Mouse (Mus musculus) heart, embryonic 16.5 days (tissue): ENCODE measurements around the gene Rtkn. TPM values are rescaled to one million over a fixed set of nuclear protein-coding genes. Genes with fewer than 3 reads are reported as not detected.

Source experiments
- ATAC-seq: fragments of 200-750 bp; cut with Nextera tagmentation; replicated peaks from 2 replicates; pipeline ENCODE4 v1.8.0; 2017; ENCODE audit warnings: moderate number of reproducible peaks; ENCODE audit not compliant: insufficient read depth, low FRiP score; ENCODE audit errors: extremely low read depth
- H3K27ac ChIP-seq: fragments of 300-500 bp; sonication (generic); 2 replicates; pipeline ENCODE4 v1.5.1; 2014; ENCODE audit warnings: mild to moderate bottlenecking, low read length, control low read depth, moderate library complexity
- H3K27me3 ChIP-seq: fragments of 300-500 bp; sonication (generic); 2 replicates; pipeline ENCODE4 v1.6.1; 2014; ENCODE audit warnings: low read length, mixed read lengths; ENCODE audit not compliant: control insufficient read depth, insufficient read depth
- H3K36me3 ChIP-seq: fragments of 300-500 bp; sonication (generic); 2 replicates; pipeline ENCODE4 v1.6.1; 2014; ENCODE audit not compliant: control insufficient read depth, insufficient read depth
- H3K4me1 ChIP-seq: fragments of 300-500 bp; sonication (generic); 2 replicates; pipeline ENCODE4 v1.6.1; 2014; ENCODE audit warnings: low read length, mixed read lengths; ENCODE audit not compliant: control insufficient read depth, insufficient read depth
- H3K4me2 ChIP-seq: fragments of 300-500 bp; sonication (generic); 2 replicates; pipeline ENCODE4 v1.6.1; 2014; ENCODE audit warnings: low read depth, mild to moderate bottlenecking, control low read depth, low read length
- H3K4me3 ChIP-seq: fragments of 300-500 bp; sonication (generic); 2 replicates; pipeline ENCODE4 v1.5.1; 2014; ENCODE audit warnings: mild to moderate bottlenecking, control low read depth, low read length
- H3K9ac ChIP-seq: fragments of 300-500 bp; sonication (generic); 2 replicates; pipeline ENCODE4 v1.6.1; 2014; ENCODE audit warnings: low read length, control low read depth
- H3K9me3 ChIP-seq: fragments of 300-500 bp; sonication (generic); replicated peaks from 2 replicates; pipeline ENCODE4 v1.6.1; 2016; ENCODE audit warnings: low read length; ENCODE audit not compliant: control insufficient read depth
- WGBS: fragments of 180-500 bp; shearing (Covaris S2); extraction: QIAGEN DNeasy Blood & Tissue Kit; methylation state at CpG from one replicate; pipeline ENCODE4 v1.1.7; 2014; 5-methylcytosine and 5-hydroxymethylcytosine counted together
- polyA plus RNA-seq: library from polyadenylated mRNA; unstranded; fragments of >200 nt; fragmentation: Nextera tagmentation; extraction: Ambion mirVana; gene quantifications from 2 replicates; pipeline ENCODE4 v1.2.1, GENCODE M21; 2015

The Rtkn gene
- 21.1 and 26.0 TPM in 2 replicates for polyA plus RNA-seq

- Histone ChIP-seq H3K9ac (peak within 1 kb of the TSS; percentile 94), H3K4me3 (peak within 1 kb of the TSS; percentile 68)
- WGBS: 64% methylated on average over 7 of the region's 7 CpGs
These were observed at the start of gene Rtkn for GRCm38 (mm10) chr6:83134951-83135513. Gene Rtkn, plus strand, starts transcription at chr6:83135463.

GRCm38 (mm10) chr6:83086121-83087035 is 48.9 kb upstream of the Rtkn start, which contains the start of gene Lbx2:
Gene Lbx2, plus strand, starts transcription at chr6:83086367.
- Histone ChIP-seq H3K4me3 (peak within 1 kb of the TSS; percentile 45), H3K27ac (no peak within 1 kb of the TSS), H3K9ac (no peak within 1 kb of the TSS), H3K9me3 (no peaks in the 10 kb centered on the region), H3K27me3 (peaks cover 63% of the 10 kb centered on the region), H3K36me3 (peaks cover 4% of the 10 kb centered on the region; the same call in 1 of the 2 replicates), H3K4me2 (peak within 1 kb of the TSS; percentile 62), H3K4me1 (peaks cover 6% of the 10 kb centered on the region)
- 4% methylated on average over 42 of the region's 42 CpGs for WGBS
- ATAC-seq: 0 out of 2 replicates have a peak, but pooled peaks have one; percentile 10

More at GRCm38 (mm10) chr6:83134951-83135513, at the start of gene Rtkn:
- Histone ChIP-seq H3K9me3 (no peaks in the 10 kb centered on the region), H3K27me3 (no peaks in the 10 kb centered on the region), H3K27ac (peak within 1 kb of the TSS; percentile 99), H3K36me3 (no peaks in the 10 kb centered on the region), H3K4me2 (peak within 1 kb of the TSS; percentile 81), H3K4me1 (peaks cover 20% of the 10 kb centered on the region)
- ATAC-seq: no peak

GRCm38 (mm10) chr6:83087205-83087925 is 47.9 kb upstream of the Rtkn start:
- 2% methylated on average over 47 of the region's 47 CpGs for WGBS
- peaks cover 6% of the 10 kb centered on the region for H3K4me1 ChIP-seq
- peak overlapping the region; percentile 45 for H3K4me3 ChIP-seq
- no peaks in the 10 kb centered on the region for H3K36me3 ChIP-seq
- H3K9me3 ChIP-seq: no peaks in the 10 kb centered on the region
- H3K27me3 ChIP-seq: peaks cover 63% of the 10 kb centered on the region
- peak overlapping the region; percentile 62 for H3K4me2 ChIP-seq
- no peak overlapping the region for H3K27ac ChIP-seq
- peak overlapping the region; percentile 1 for H3K9ac ChIP-seq
- ATAC-seq: no peak

GRCm38 (mm10) chr6:83087926-83088260 is 47.4 kb upstream of the Rtkn start:
- Histone ChIP-seq H3K9ac (peak overlapping the region; percentile 1; the same call in 1 of the 2 replicates), H3K4me2 (peak overlapping the region; percentile 62), H3K9me3 (no peaks in the 10 kb centered on the region), H3K36me3 (no peaks in the 10 kb centered on the region), H3K4me1 (peaks cover 8% of the 10 kb centered on the region), H3K27me3 (peaks cover 58% of the 10 kb centered on the region), H3K27ac (no peak overlapping the region), H3K4me3 (peak overlapping the region; percentile 45)
- WGBS: 15% methylated on average over 9 of the region's 9 CpGs
- ATAC-seq: no peak

- 33% methylated on average over 6 of the region's 6 CpGs for WGBS
- no peaks in the 10 kb centered on the region for H3K36me3 ChIP-seq
- peak overlapping the region; percentile 31; the same call in 1 of the 2 replicates for H3K27ac ChIP-seq
- ATAC-seq: peak; percentile 28; the same call in 1 of the 2 replicates
- H3K27me3 ChIP-seq: peaks cover 22% of the 10 kb centered on the region
- H3K4me3 ChIP-seq: no peak overlapping the region
- peaks cover 2% of the 10 kb centered on the region; the same call in 1 of the 2 replicates for H3K4me1 ChIP-seq
- H3K9ac ChIP-seq: no peak overlapping the region
- no peaks in the 10 kb centered on the region for H3K9me3 ChIP-seq
- H3K4me2 ChIP-seq: no peak overlapping the region
These were observed 42.7 kb upstream of the Rtkn start for GRCm38 (mm10) chr6:83092416-83093127.

DNA sequence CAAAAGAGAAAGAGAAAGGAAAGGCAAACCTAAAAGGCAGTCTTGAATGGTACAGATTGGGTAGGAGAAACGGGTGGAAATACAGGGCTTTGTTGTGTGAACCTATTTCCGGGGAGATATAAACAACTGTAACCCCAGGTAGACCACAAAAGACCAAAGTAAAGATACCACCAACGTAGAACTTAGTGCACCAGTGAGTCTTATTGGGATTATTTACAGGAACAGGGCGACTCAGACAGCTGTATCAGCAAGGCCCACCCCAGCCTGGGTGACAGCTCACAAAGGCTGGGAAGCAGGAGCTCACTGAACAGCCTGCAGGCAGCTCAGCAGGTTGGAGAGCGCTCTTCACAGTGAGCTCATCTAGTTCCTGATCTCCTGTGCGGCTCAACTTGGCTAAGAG is 39.3 kb upstream of the Rtkn start:
- Histone ChIP-seq H3K4me3 (no peak overlapping the region), H3K9ac (no peak overlapping the region), H3K27me3 (peaks cover 6% of the 10 kb centered on the region), H3K4me1 (peaks cover 4% of the 10 kb centered on the region), H3K36me3 (no peaks in the 10 kb centered on the region), H3K4me2 (no peak overlapping the region), H3K27ac (no peak overlapping the region), H3K9me3 (no peaks in the 10 kb centered on the region)
- 36% methylated on average over 6 of the region's 6 CpGs for WGBS
- ATAC-seq: no peak

GRCm38 (mm10) chr6:83098411-83098810 is 36.9 kb upstream of the Rtkn start:
- no peak overlapping the region for H3K9ac ChIP-seq
- H3K36me3 ChIP-seq: no peaks in the 10 kb centered on the region
- no peaks in the 10 kb centered on the region for H3K9me3 ChIP-seq
- H3K4me1 ChIP-seq: peaks cover 16% of the 10 kb centered on the region
- peaks cover 6% of the 10 kb centered on the region for H3K27me3 ChIP-seq
- no peak for ATAC-seq
- no peak overlapping the region for H3K4me2 ChIP-seq
- no peak overlapping the region for H3K27ac ChIP-seq
- no peak overlapping the region for H3K4me3 ChIP-seq
- 67% methylated on average over 2 of the region's 2 CpGs for WGBS

- Histone ChIP-seq H3K27ac (peak within 1 kb of the TSS; percentile 87), H3K9me3 (no peaks in the 10 kb centered on the region), H3K9ac (peak within 1 kb of the TSS; percentile 92), H3K4me2 (peak within 1 kb of the TSS; percentile 97), H3K27me3 (peaks cover 3% of the 10 kb centered on the region), H3K4me1 (peaks cover 17% of the 10 kb centered on the region), H3K4me3 (peak within 1 kb of the TSS; percentile 81), H3K36me3 (no peaks in the 10 kb centered on the region)
- under 1% methylated on average over 25 of the region's 25 CpGs for WGBS
- ATAC-seq: peak; percentile 86
These were observed 34.0 kb upstream of the Rtkn start, which contains the start of the genes Ccdc142 and Gm42688 for GRCm38 (mm10) chr6:83101316-83101687. Gene Ccdc142, plus strand, starts transcription at chr6:83101601. Gene Gm42688, plus strand, starts transcription at chr6:83101617.
